Mouse (Mus musculus) frontal cortex, postnatal 36 days (tissue): ENCODE data around the gene Sod3.
A peak's percentile ranks its signal among the peaks of the same experiment; 100 is the strongest.

Source experiments
- DNase-seq, 2 experiments: peaks; one replicate each; pipeline ENCODE4 v3.0.0; 2022; ENCODE audit warnings: low spot score in 2 of 2

Gene Sod3

DNA sequence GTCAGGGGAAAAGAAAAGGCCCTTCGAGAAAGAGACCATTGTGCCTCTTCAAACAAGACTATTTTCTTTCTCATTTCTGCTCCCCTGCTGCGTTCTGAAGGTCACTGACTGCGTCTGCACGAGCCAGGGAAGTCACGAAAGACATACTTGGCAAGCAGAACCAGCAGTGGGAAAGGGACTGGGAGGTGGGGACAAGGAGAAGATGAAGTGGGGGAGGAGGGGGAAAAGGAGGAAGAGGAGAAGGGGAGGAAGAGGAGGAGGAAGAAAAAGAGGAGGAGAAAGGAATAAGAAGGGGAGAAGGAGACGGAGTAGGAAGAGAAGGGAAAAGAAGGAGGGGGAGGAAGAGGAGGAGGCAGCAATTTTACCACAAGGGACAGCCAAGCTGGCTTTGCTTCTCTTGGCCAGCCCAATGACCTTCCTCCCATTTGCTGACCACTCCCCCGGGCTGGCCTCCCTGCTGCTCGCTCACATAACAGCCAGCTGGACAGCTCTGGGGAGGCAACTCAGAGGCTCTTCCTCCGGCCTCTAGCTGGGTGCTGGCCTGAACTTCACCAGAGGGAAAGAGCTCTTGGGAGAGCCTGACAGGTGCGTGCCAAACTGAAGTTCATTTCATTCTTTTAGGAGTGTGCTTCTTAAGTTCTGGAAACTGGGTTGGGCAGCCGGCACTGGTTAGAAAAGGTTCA lies at the start of gene Sod3:
Gene Sod3 (plus strand): TSS at position 324 of the 683 bp plus-strand sequence.
- peak in 1 of 2 experiments; percentile 12 for DNase-seq

GRCm38 (mm10) chr5:52316926-52317325 lies 46.7 kb upstream of the Sod3 start:
- no peak for DNase-seq

- no peak for DNase-seq
Observed at GRCm38 (mm10) chr5:52319499-52319898, 44.1 kb upstream of the Sod3 start.

GRCm38 (mm10) chr5:52332120-52332519 lies 31.5 kb upstream of the Sod3 start:
- DNase-seq = no peak

- DNase-seq = no peak
Observed at GRCm38 (mm10) chr5:52335590-52335989, 28.0 kb upstream of the Sod3 start.

- no peak for DNase-seq
Observed at GRCm38 (mm10) chr5:52339134-52339533, 24.5 kb upstream of the Sod3 start.

DNA sequence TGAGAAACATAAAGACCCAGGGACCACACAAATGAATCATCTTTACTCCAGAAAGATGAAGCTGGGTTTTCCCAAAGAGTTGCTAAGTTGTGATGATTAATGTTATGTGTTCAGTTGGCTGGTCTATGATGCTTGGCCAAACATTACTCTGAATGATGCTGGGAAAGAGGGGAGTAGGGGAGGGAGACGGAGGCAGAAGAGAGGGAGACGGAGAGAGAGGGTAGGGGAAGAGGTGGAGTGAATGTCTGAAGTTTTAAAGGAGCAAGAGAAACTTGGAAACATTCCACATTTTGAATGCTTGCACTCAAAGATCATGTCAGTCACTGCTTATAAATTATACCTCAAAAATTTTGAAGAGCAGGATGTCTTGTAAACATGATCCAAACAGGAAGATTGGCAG lies 16.7 kb upstream of the Sod3 start:
- no peak for DNase-seq

GRCm38 (mm10) chr5:52350451-52350850 lies 13.1 kb upstream of the Sod3 start:
- no peak for DNase-seq

DNA sequence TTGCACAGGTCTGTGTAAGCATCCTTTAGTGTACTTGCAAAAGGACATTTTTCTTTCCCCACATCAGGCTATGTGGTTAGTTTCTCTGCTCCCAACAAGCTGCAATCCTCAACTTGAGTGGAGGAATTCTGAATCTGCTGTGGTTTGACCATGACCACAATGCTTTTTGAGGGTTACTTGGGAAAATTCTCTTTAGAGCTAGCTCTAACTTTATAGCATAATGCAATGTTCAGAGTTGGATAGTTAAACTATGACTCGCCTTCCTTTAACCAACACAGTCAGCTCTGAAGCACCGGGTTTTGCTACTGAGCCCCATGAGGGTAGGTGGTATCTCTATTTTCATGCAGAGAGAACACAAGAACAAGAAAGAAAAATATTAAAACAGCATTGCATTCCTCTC lies 12.0 kb upstream of the Sod3 start:
- no peak for DNase-seq

DNA sequence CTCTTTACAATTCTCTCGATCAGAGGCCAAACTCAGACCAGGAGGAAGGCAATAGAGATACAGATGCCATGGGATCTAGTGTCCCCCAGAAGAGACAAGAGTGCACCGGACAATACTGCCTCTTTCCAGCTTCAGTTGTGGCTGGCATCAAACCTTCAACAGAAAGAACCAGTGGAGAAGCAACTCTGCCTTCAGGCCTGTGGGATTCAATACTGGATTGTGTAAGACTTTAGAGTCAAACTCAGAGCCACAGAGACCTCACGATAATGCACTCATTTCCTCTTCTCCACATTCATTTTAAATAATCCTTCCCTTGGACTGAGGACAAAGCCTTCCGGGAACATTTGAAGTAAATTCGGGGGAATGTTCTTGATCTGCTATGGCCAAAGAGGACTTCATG lies 10.9 kb upstream of the Sod3 start:
- no peak for DNase-seq

GRCm38 (mm10) chr5:52354441-52354840 lies 9.2 kb upstream of the Sod3 start:
- DNase-seq = no peak

DNA sequence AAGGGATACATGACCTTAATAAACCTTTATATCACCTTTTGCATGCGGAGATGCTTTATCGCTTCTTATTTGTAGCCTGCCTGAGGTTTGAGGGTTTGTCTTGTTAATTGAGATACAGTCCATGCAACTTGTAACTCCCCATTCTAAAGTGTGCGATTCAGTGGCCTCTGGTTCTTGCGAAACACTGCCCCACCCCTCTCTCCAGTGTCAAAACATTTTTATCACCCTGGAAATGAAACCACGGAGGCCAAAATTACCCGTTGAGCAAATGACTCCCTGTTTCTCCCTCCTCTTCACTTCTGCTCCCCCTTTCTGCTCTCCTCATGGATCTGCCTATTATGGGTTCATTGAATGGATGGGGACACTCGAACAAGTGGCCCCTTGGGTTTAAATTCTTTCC lies 8.0 kb upstream of the Sod3 start:
- DNase-seq = no peak

DNA sequence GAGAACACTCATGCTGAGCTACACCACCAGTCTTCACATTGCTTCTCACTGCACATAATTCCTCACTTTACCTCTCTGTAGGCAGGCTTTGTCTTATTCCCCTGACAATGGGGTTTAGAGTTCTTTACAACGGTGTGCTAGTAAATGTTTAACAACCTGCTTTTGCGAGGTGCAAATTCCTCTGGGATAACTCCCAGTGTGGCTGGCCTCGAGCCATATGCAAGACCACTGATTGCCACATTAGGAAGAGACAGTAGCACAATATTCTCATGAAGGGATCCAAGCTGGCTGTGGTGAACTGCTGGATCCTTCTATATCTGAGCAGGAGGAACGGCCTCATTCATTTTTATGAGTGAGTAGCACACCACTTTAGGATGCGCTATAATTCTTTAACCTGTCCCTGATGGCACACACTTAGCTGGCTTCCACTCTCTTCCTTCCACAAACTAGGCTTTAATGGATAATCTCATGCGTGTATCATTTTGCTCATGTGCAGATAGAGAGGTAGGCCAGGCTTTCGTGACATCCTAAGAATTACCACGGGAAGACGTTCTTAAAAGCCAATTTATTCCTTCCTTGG lies 6.3 kb upstream of the Sod3 start:
- DNase-seq = no peak

DNA sequence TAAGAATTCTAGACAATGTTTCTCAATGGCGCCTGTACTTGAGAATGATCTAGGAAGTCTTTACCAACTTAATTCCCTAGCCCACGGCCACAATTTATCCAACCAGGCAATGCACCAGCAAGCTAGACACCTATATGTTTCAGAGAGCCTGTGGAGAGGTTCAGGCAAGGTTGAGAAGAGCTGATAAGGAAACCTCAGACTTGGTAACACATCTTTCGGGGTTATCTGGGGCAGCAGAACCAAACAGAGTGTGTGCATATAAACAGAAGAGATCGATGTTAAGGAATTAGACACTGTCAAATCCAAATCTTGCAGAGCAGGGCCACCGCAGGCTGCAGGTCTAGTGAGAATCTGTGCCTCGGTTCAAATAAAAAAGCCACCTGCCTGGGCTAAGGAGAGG lies 5.5 kb upstream of the Sod3 start:
- no peak for DNase-seq

DNA sequence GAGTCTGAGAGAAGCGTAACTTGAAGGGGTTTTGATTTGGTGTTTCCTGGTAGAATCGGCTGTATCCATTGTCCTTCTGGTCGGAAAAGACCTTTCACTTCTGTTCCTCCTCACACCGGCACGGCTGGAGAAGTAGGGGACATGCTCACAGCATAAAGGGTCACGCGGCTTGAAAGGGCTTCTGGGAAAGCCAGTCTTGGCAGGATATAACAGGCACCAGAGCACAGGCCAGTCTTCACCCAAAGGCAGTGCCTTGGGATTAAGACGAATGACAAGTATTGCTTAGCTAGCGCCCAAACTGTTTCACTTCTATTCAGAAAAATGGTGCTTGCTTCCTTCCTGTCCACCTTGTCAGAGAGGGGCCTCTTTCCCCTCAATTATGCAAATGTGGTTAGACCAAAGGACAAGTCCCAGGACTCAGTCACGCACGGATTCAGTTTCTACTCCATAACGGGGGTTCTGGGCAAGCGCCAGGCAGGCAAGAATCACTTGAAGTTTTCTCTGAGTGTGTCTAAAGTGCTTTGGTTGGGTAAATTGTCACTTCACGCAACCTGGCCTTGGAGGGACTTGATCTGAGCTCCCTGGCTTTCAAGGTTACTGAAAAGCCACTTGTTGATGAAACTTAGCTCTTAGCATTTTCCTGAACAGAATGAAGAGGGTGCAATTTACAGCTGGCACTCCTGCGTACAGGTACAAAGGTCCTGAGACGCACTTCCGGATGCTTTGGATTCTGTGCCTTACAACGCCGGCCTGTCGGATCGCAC lies 3.1 kb upstream of the Sod3 start:
- DNase-seq = no peak

- no peak for DNase-seq
Observed at GRCm38 (mm10) chr5:52362776-52363467, 669 bp upstream of the Sod3 start.

DNA sequence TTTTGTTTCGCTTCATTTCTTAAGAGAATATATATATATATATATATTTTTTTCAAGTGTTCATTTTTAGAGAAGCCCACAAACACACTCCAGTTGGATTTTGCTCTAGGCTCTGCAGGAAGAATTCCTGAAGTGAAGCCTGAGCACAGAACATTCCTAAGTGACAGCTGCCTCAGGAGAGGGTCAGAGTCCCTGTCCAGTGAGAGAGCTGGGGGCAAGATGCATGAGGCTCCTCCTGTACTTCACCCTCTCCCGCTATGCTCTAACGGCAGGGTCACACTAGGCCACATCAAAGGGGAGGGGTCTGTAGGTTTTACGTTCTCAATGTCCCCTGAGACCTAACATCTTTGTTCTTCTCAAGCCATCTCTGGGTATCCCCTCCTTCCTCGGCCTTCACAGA lies 930 bp downstream of the Sod3 start:
- DNase-seq = no peak

DNA sequence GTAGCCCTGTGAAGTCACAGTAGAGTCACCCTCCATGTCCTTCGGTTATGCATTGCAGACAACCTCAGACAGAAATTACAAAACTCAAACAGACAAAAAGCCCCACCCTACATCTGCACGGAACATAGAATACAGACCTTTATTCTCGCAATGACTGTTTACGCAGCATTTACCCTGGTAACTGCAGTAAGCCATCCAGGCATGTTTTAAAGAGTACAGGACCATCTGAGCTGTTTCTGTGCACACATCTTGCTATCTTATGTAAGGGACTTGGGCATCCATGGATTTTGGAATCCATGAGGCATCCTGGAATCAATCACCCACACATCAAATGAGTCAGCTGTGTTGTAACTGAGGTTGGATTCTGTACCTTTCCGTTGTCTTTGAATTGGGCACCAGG lies 2.3 kb downstream of the Sod3 start:
- DNase-seq = peak in 1 of 2 experiments; percentile 33

- no peak for DNase-seq
Observed at GRCm38 (mm10) chr5:52366661-52367060, 3.1 kb downstream of the Sod3 start.

GRCm38 (mm10) chr5:52367866-52368840 lies 4.6 kb downstream of the Sod3 start:
- no peak for DNase-seq

- no peak for DNase-seq
Observed at GRCm38 (mm10) chr5:52370901-52371300, 7.3 kb downstream of the Sod3 start.
